In genomic region chr2:28517206-28517909, GRCm38 (mm10) we compare ENCODE assay signal across 1 mouse cellular context.
A peak's percentile ranks its signal among the peaks of the same experiment; 100 is the strongest.
TF ChIP-seq lines count a peak whose summit lies in the region.

No protein-coding gene starts in this region.

TF ChIP-seq in CH12.LX, 34 proteins besides CTCF, POLR2A, EP300 and RAD21 (continued from another document):
- TF ChIP-seq CHD1 (IDR thresholded peaks at IDR 0.05; ENCODE audit: low read depth, low read length): no peak
- peak; percentile 98 for TF ChIP-seq SMC3 (IDR thresholded peaks at IDR 0.05; ENCODE audit: low read depth, low read length)
- TF ChIP-seq E2F4 (IDR thresholded peaks at IDR 0.05; ENCODE audit: insufficient replicate concordance, low read depth, low read length): no peak
- peak; percentile 43; the same call in 1 of the 2 replicates for TF ChIP-seq MEF2A (IDR thresholded peaks at IDR 0.05; ENCODE audit: borderline replicate concordance, low read depth, low read length)
- TF ChIP-seq TCF12 (IDR thresholded peaks at IDR 0.05; ENCODE audit: low read depth, low read length): peak; percentile 24; the same call in 1 of the 2 replicates
- no peak for TF ChIP-seq PAX5 (IDR thresholded peaks at IDR 0.05; ENCODE audit: low read length)
- TF ChIP-seq ZC3H11A (IDR thresholded peaks at IDR 0.05; ENCODE audit: low read depth, low read length): peak; percentile 83
- TF ChIP-seq NELFE (IDR thresholded peaks at IDR 0.05; ENCODE audit: low read depth, low read length): no peak; the same call in 1 of the 2 replicates
- no peak for TF ChIP-seq UBTF (IDR thresholded peaks at IDR 0.05; ENCODE audit: low read depth, low read length)
- TF ChIP-seq MAFK (IDR thresholded peaks at IDR 0.05; ENCODE audit: insufficient replicate concordance, low read length): no peak
- TF ChIP-seq MAX (IDR thresholded peaks at IDR 0.05; ENCODE audit: low read length): no peak
- no peak for TF ChIP-seq JUN (IDR thresholded peaks at IDR 0.05; ENCODE audit: insufficient read depth, low read depth, low read length)
TF ChIP-seq in CH12.LX: peak in this region for 8.
